Mouse (Mus musculus): Measurements from ENCODE around the gene Hoxb3.

DNA sequence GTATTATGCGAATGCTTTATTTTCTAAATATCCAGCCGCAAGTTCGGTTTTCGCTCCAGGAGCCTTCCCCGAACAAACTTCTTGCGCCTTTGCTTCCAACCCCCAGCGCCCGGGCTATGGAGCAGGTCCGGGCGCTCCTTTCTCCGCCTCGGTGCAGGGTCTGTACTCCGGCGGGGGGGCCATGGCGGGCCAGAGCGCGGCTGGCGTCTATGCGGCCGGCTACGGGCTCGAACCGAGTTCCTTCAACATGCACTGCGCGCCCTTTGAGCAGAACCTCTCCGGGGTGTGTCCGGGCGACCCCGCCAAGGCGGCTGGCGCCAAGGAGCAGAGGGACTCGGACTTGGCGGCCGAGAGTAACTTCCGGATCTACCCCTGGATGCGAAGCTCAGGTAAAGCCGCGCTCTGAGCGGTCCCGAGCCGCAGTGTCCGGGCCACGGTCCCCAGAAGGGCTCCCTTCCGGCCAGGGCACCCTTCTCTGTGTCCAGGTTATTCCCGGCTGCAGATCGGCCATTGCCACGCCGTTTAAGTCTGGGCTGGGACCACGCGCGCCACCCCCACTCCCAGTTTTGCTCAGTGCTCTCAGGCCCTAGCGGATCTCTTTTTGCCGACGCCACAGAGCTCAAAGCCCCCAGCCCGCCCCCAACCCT, 36.3 kb upstream of the Hoxb3 start:
- no peak for TF ChIP-seq POLR2AphosphoS2 (IDR thresholded peaks at IDR 0.05; ENCODE audit: low read length)
- TF ChIP-seq EP300 (IDR thresholded peaks at IDR 0.05; ENCODE audit: low read depth in 1 of 2, low read length in 2 of 2), result no peak
- no peak for TF ChIP-seq CTCF (IDR thresholded peaks at IDR 0.05 in 2 of 3, conservative IDR thresholded peaks at IDR 0.05 in 1 of 3; ENCODE audit: control insufficient read depth in 1 of 3, insufficient read depth in 1 of 3, low read depth in 2 of 3, low read length in 3 of 3, poor library complexity in 1 of 3, severe bottlenecking in 1 of 3)
- no peak for TF ChIP-seq USF1 (IDR thresholded peaks at IDR 0.05; ENCODE audit: low read depth, low read length)
- no peak for TF ChIP-seq ZC3H11A (IDR thresholded peaks at IDR 0.05; ENCODE audit: low read depth, low read length)
- TF ChIP-seq ETS1 (IDR thresholded peaks at IDR 0.05; ENCODE audit: low read depth, low read length), result no peak
- no peak for TF ChIP-seq MAX (IDR thresholded peaks at IDR 0.05; ENCODE audit: low read length)
- no peak for TF ChIP-seq BHLHE40 (IDR thresholded peaks at IDR 0.05; ENCODE audit: borderline replicate concordance, low read depth, low read length)
- no peak for TF ChIP-seq ZMIZ1 (IDR thresholded peaks at IDR 0.05; ENCODE audit: low read depth, low read length)
- TF ChIP-seq MEF2A (IDR thresholded peaks at IDR 0.05; ENCODE audit: extremely low read depth, insufficient replicate concordance, low read depth, low read length, poor library complexity, severe bottlenecking), result no peak
- TF ChIP-seq POLR2A (IDR thresholded peaks at IDR 0.05; ENCODE audit: control insufficient read depth in 1 of 2, insufficient read depth in 1 of 2, low read depth in 1 of 2, low read length in 2 of 2, poor library complexity in 1 of 2), result no peak
- TF ChIP-seq MAZ (IDR thresholded peaks at IDR 0.05; ENCODE audit: low read depth, low read length), result no peak
